Mouse (Mus musculus) ES-Bruce4 (cell line): ENCODE results near the gene 4930513O06Rik.

ENCODE experiments used
- CTCF ChIP-seq: IDR thresholded peaks from one replicate; pipeline ENCODE4 v1.8.1; 2011; ENCODE audit warnings: low read depth, low read length
- EP300 ChIP-seq: IDR thresholded peaks from 2 replicates; pipeline ENCODE4 v1.6.1; 2011; ENCODE audit warnings: low read depth, low read length; ENCODE audit not compliant: insufficient read depth
- POLR2A ChIP-seq: IDR thresholded peaks from one replicate; pipeline ENCODE4 v1.8.1; 2011; ENCODE audit warnings: low read length; ENCODE audit not compliant: insufficient read depth

GRCm38 (mm10) chrX:139037666-139038065 is 48.4 kb upstream of the 4930513O06Rik start:
- TF ChIP-seq EP300 (no peak), CTCF (no peak), POLR2A (no peak)
